Mouse (Mus musculus) stomach, embryonic 14.5 days (tissue): ENCODE results near the gene Fam227a. TPM values are rescaled to one million over a fixed set of nuclear protein-coding genes. Genes with fewer than 3 reads are reported as not detected.
A peak's percentile ranks its signal among the peaks of the same experiment; 100 is the strongest.

ENCODE experiments used
- ATAC-seq: fragments of 200-750 bp; cut with Nextera tagmentation; 2 replicates; pipeline ENCODE4 v1.8.0; 2017; ENCODE audit warnings: low read depth, moderate TSS enrichment; ENCODE audit not compliant: insufficient number of reproducible peaks, insufficient read depth, low FRiP score
- H3K27ac ChIP-seq: fragments of 300-500 bp; sonication (generic); 2 replicates; pipeline ENCODE4 v1.5.1; 2014; ENCODE audit warnings: mild to moderate bottlenecking, low read length, moderate library complexity, mixed read lengths
- H3K27me3 ChIP-seq: fragments of 300-500 bp; sonication (generic); 2 replicates; pipeline ENCODE4 v1.6.1; 2014; ENCODE audit warnings: low read length, control low read depth, mixed read lengths; ENCODE audit not compliant: control insufficient read depth, insufficient read depth
- H3K36me3 ChIP-seq: fragments of 300-500 bp; sonication (generic); 2 replicates; pipeline ENCODE4 v1.6.1; 2014; ENCODE audit warnings: mild to moderate bottlenecking, control low read depth, low read length, moderate library complexity, mixed read lengths; ENCODE audit not compliant: control insufficient read depth, insufficient read depth
- H3K4me1 ChIP-seq: fragments of 300-500 bp; sonication (generic); 2 replicates; pipeline ENCODE4 v1.6.1; 2014; ENCODE audit warnings: low read length, control low read depth, mixed read lengths; ENCODE audit not compliant: control insufficient read depth, insufficient read depth
- H3K4me2 ChIP-seq: fragments of 300-500 bp; sonication (generic); replicated peaks from 2 replicates; pipeline ENCODE4 v1.6.1; 2014; ENCODE audit warnings: low read depth, low read length, control low read depth
- H3K4me3 ChIP-seq: fragments of 300-500 bp; sonication (generic); 2 replicates; pipeline ENCODE4 v1.5.1; 2014; ENCODE audit warnings: low read depth, low read length, control low read depth
- H3K9ac ChIP-seq: fragments of 300-500 bp; sonication (generic); replicated peaks from 2 replicates; pipeline ENCODE4 v1.6.1; 2014; ENCODE audit warnings: low read depth, mild to moderate bottlenecking, control low read depth, low read length, moderate library complexity, mixed read lengths
- H3K9me3 ChIP-seq: fragments of 300-500 bp; sonication (generic); 2 replicates; pipeline ENCODE4 v1.6.1; 2016; ENCODE audit warnings: low read depth, low read length, control low read depth; ENCODE audit not compliant: control insufficient read depth
- WGBS: fragments of 180-500 bp; shearing (Covaris S2); extraction: QIAGEN DNeasy Blood & Tissue Kit; methylation state at CpG from one replicate; pipeline ENCODE4 v1.1.7; 2014; 5-methylcytosine and 5-hydroxymethylcytosine counted together
- polyA plus RNA-seq: library from polyadenylated mRNA; unstranded; fragments of >200 nt; fragmentation: Nextera tagmentation; extraction: Ambion mirVana; gene quantifications from 2 replicates; pipeline ENCODE4 v1.2.1, GENCODE M21; 2014

Fam227a gene
- polyA plus RNA-seq, 1 experiment from 2014 or later = 1.6 TPM

DNA sequence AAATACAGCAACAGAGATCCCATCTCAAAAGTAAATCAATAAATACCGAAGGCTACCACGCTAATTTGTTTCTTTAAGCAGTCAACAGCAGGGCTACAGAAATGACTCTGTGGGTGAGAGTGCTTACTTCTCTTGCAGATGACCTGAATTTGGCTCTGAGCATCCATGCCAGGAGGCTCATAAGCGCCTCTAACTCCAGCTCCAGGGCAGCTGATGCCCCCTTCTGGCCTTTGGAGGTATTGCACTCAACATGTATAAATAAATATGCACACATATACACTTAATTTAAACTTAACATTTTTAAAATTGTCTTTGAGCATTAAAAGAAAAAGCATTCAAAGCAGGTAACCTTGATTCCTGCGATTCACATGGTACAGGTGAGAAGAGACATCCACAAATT, 7.3 kb downstream of the Fam227a start:
- H3K4me2 ChIP-seq = no peak overlapping the region
- H3K27ac ChIP-seq = no peak overlapping the region
- H3K27me3 ChIP-seq = no peaks in the 10 kb centered on the region
- H3K4me3 ChIP-seq = no peak overlapping the region
- ATAC-seq = no peak
- H3K4me1 ChIP-seq = no peaks in the 10 kb centered on the region
- WGBS = 68% methylated on average over 4 of the region's 4 CpGs
- no peaks in the 10 kb centered on the region for H3K9me3 ChIP-seq
- H3K36me3 ChIP-seq = no peaks in the 10 kb centered on the region
- no peak overlapping the region for H3K9ac ChIP-seq

DNA sequence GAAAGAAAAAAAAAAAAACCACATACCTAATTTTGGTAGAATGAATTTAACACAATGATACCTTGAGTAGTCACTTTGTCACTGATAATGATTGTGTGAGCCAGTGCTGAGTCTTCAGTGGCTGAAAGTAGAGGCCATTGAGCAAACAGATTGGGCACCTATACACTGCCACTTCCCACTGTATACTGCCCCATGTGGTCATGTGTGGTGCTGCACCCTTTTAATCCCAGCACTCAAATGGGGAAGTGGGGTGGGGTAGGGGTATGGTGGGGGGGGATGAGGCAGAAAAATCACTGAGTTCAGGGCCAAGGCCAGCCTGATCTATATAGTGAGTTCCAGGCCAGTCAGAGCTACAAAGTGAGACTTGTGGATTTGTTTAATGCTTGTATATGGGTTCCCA, 8.2 kb downstream of the Fam227a start:
- 0 out of 2 replicates have a peak, but pooled peaks have one; percentile 6 for ATAC-seq
- no peaks in the 10 kb centered on the region for H3K36me3 ChIP-seq

DNA sequence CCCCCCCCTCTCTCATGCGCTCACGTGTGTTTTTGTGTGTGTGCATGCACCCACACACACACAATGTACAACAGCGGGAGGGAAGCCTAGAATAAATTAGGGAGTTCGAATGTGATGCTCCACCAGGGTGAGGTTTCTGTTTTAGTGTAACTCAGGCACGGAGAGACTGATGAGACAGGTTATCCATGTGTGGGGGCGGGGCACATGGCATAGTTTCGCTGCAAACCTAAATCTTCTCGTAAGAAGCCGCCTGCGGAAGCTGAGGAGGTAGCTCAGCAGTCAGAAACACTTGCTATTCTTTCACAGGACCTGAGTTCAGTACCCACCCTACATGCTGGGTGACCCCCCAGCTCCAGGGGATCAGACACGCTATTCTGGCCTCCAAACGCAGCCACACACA, 10.6 kb downstream of the Fam227a start:
- H3K27me3 ChIP-seq = no peaks in the 10 kb centered on the region
- no peak overlapping the region for H3K27ac ChIP-seq
- ATAC-seq = no peak
- H3K4me3 ChIP-seq = no peak overlapping the region
- H3K4me1 ChIP-seq = no peaks in the 10 kb centered on the region
- no peaks in the 10 kb centered on the region for H3K9me3 ChIP-seq
- no peaks in the 10 kb centered on the region for H3K36me3 ChIP-seq
- no peak overlapping the region for H3K9ac ChIP-seq
- no peak overlapping the region for H3K4me2 ChIP-seq
- 76% methylated on average over 12 of the region's 12 CpGs for WGBS

More for the DNA sequence above, 8.2 kb downstream of the Fam227a start:
- H3K4me2 ChIP-seq = no peak overlapping the region
- no peaks in the 10 kb centered on the region for H3K9me3 ChIP-seq
- H3K4me3 ChIP-seq = no peak overlapping the region
- no peaks in the 10 kb centered on the region for H3K27me3 ChIP-seq
- no peak overlapping the region for H3K27ac ChIP-seq
- H3K9ac ChIP-seq = no peak overlapping the region
- H3K4me1 ChIP-seq = no peaks in the 10 kb centered on the region

DNA sequence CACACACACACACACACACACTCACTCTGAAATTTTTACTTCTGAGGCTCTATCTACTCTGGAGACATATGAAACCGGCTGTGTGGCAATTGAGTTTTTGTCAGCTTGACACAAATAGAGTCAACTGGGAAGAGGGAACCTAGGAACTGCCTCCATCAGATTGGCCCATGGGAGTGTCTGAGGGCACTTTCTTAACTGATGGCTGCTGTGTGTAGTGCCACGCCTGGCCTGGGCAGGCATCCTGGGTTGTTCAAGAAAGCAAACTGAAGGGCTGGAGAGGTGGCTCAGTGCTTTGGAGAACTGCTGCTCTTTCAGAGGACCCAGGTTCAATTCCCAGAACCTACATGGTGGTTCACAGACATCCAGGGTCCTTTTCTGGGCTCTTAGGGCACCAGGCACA, 13.3 kb downstream of the Fam227a start:
- Histone ChIP-seq H3K27me3 (no peaks in the 10 kb centered on the region), H3K4me3 (no peak overlapping the region), H3K9me3 (no peaks in the 10 kb centered on the region), H3K27ac (no peak overlapping the region), H3K4me2 (no peak overlapping the region), H3K36me3 (no peaks in the 10 kb centered on the region), H3K9ac (no peak overlapping the region), H3K4me1 (no peaks in the 10 kb centered on the region)
- no peak for ATAC-seq
- 68% methylated on average over 2 of the region's 2 CpGs for WGBS

GRCm38 (mm10) chr15:79641135-79641817, 17.5 kb downstream of the Fam227a start:
- no peaks in the 10 kb centered on the region for H3K4me1 ChIP-seq
- no peak overlapping the region for H3K4me2 ChIP-seq
- no peak overlapping the region for H3K27ac ChIP-seq
- WGBS = 53% methylated on average over 12 of the region's 12 CpGs
- ATAC-seq = no peak
- H3K4me3 ChIP-seq = no peak overlapping the region
- no peaks in the 10 kb centered on the region for H3K27me3 ChIP-seq
- H3K9me3 ChIP-seq = no peaks in the 10 kb centered on the region
- H3K9ac ChIP-seq = no peak overlapping the region
- H3K36me3 ChIP-seq = no peaks in the 10 kb centered on the region

DNA sequence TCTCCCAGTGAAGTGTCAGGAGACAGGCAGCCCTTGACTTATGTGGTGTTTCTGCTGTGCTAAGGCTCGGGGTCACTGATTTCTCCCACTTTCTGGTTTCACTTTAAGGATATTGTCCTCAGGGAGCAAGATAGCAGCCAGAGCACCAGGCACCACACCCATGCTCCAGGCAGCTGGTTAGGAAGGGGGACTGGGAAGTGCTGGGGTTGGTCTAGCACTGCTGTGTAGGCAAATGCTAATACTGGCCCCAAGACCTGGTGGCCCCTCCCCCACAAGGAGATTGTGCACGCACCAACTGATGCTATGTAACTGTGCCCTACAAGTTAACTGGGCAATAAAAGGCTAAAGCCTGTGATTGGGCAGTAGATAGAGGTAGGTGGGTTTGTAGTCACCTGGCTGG, 28.3 kb downstream of the Fam227a start:
- no peak overlapping the region for H3K9ac ChIP-seq
- no peaks in the 10 kb centered on the region for H3K4me1 ChIP-seq
- H3K4me2 ChIP-seq = no peak overlapping the region
- H3K27ac ChIP-seq = no peak overlapping the region
- H3K27me3 ChIP-seq = no peaks in the 10 kb centered on the region
- 60% methylated on average over 2 of the region's 2 CpGs for WGBS
- H3K36me3 ChIP-seq = no peaks in the 10 kb centered on the region
- no peaks in the 10 kb centered on the region for H3K9me3 ChIP-seq
- H3K4me3 ChIP-seq = no peak overlapping the region
- ATAC-seq = no peak

GRCm38 (mm10) chr15:79619770-79620414, 38.9 kb downstream of the Fam227a start:
- Histone ChIP-seq H3K4me2 (no peak overlapping the region), H3K9me3 (no peaks in the 10 kb centered on the region), H3K4me1 (no peaks in the 10 kb centered on the region), H3K27ac (no peak overlapping the region), H3K4me3 (no peak overlapping the region), H3K36me3 (no peaks in the 10 kb centered on the region), H3K27me3 (no peaks in the 10 kb centered on the region), H3K9ac (no peak overlapping the region)
- WGBS = 73% methylated on average over 11 of the region's 11 CpGs
- no peak for ATAC-seq

- Histone ChIP-seq H3K4me2 (no peak overlapping the region), H3K9me3 (no peaks in the 10 kb centered on the region), H3K4me3 (no peak overlapping the region), H3K9ac (no peak overlapping the region), H3K27me3 (no peaks in the 10 kb centered on the region), H3K4me1 (no peaks in the 10 kb centered on the region), H3K36me3 (no peaks in the 10 kb centered on the region), H3K27ac (no peak overlapping the region)
- no peak for ATAC-seq
- WGBS = 86% methylated on average over 7 of the region's 7 CpGs
Measured at GRCm38 (mm10) chr15:79618456-79618855, 40.3 kb downstream of the Fam227a start.

- WGBS = 83% methylated on average over 11 of the region's 11 CpGs
Measured at GRCm38 (mm10) chr15:79617135-79617534, 41.6 kb downstream of the Fam227a start.

More at GRCm38 (mm10) chr15:79617135-79617534, 41.6 kb downstream of the Fam227a start:
- ATAC-seq = no peak
- Histone ChIP-seq H3K36me3 (no peaks in the 10 kb centered on the region), H3K4me2 (no peak overlapping the region), H3K4me1 (no peaks in the 10 kb centered on the region), H3K9me3 (no peaks in the 10 kb centered on the region), H3K27me3 (no peaks in the 10 kb centered on the region), H3K9ac (no peak overlapping the region), H3K27ac (no peak overlapping the region), H3K4me3 (no peak overlapping the region)
